Mouse (Mus musculus) heart, adult 2 months (tissue): ENCODE data around the gene Hmbs.
"Not testable (repeated sequence)": the region's sequence is repeated elsewhere in the genome, so short reads cannot be mapped to it uniquely, and the experiment has no call there.

ENCODE experiments used
- CTCF ChIP-seq: fragments of 200-600 bp; IDR thresholded peaks from 2 replicates; pipeline ENCODE4 v1.8.1; 2022; ENCODE audit warnings: antibody characterized with exemption, mild to moderate bottlenecking, moderate library complexity
- EP300 ChIP-seq: fragments of 200-500 bp; IDR thresholded peaks from 2 replicates; pipeline ENCODE4 v1.6.1; 2011; ENCODE audit warnings: low read depth, low read length, control low read depth; ENCODE audit not compliant: insufficient read depth
- POLR2A ChIP-seq: fragments of 200-500 bp; IDR thresholded peaks from 2 replicates; pipeline ENCODE4 v1.6.1; 2011; ENCODE audit warnings: mild to moderate bottlenecking, low read depth, low read length, control low read depth; ENCODE audit not compliant: insufficient read depth

- TF ChIP-seq POLR2A, CTCF, EP300: not testable (repeated sequence)
Observed at GRCm38 (mm10) chr9:44361931-44362330, 17.9 kb upstream of the Hmbs start.
